Mouse (Mus musculus): ENCODE results near the gene Snx14. TPM values are rescaled to one million over a fixed set of nuclear protein-coding genes. Genes with fewer than 3 reads are reported as not detected.

Gene Snx14
- total RNA-seq, 2 experiments from 2014 or later, result 52.9 to 54.7 TPM

DNA sequence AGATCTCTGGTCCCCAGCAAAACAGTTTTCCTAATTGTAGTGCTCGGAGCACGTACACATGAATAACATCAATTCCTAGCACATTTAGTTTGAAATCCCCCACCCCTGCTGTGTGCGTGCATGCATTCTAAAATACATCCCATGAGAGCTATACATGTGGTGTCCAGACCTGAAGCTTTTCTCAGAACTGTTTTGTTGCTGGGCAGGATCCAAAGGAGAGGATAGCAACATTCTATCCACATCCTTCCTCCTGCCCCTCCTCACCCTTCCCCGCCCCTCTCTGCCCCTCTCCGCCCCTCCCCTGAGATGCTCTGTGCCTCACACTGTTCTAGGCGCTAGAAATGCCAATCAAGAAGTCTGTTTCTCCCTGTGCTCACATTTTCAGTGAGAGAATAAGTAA is 86.0 kb downstream of the Snx14 start:
- intact Hi-C loops (cut with DNase I), result no loop called here
- DNase-seq (ENCODE audit: low spot score in 2 of 2), result no peak

GRCm38 (mm10) chr9:88351163-88351562 is 87.6 kb downstream of the Snx14 start:
- intact Hi-C loops (cut with DNase I), result no loop called here
- DNase-seq (ENCODE audit: low spot score in 2 of 2), result no peak

DNA sequence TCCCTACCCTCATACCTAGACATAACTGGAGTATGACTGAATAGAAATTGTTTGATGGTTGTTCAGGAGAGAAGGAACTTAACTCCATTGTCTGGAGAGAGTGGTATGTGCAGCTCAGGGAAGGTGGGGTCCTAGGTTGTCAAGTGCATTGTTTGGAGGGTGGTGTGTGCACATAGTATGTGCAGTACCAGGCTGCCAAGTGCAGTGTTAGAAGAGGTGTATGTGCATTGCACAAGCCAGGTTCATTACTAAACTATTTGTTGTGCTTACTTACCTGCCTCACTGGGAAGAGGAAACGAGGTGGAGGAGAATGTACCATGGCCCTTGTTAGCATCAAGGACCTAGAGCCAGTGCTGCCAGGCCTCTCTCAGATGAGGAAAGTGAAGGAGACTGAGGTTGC is 88.4 kb downstream of the Snx14 start:
- intact Hi-C loops (cut with DNase I), result no loop called here
- no peak for DNase-seq (ENCODE audit: low spot score in 2 of 2)

- no peak for DNase-seq (ENCODE audit: low spot score in 2 of 2)
- intact Hi-C loops (cut with DNase I), result no loop called here
Measured at GRCm38 (mm10) chr9:88348623-88349022, 90.1 kb downstream of the Snx14 start.

DNA sequence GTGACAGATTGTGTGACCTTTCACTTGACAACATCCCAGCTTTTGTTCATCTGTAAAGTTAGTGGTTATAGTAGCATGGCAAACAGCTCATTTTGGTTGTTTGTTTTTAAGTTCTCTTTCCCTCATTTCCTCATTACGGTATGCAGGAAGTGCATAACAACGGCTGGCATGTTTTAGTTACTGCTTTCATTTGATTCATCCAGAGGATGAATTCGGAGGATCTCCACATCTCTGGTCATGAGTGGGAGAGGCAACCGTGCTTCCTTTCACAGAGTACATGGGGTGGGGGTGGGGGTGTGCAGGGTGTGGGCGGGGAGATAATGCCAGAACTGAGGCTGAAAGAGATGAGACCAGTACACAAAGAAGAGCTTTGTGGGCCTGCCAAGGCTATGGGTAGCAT is 91.9 kb downstream of the Snx14 start:
- intact Hi-C loops (cut with DNase I), result no loop called here
- DNase-seq (ENCODE audit: low spot score in 2 of 2), result no peak

GRCm38 (mm10) chr9:88344424-88344823 is 94.3 kb downstream of the Snx14 start:
- DNase-seq (ENCODE audit: low spot score in 2 of 2), result no peak
- intact Hi-C loops (cut with DNase I), result no loop called here

DNA sequence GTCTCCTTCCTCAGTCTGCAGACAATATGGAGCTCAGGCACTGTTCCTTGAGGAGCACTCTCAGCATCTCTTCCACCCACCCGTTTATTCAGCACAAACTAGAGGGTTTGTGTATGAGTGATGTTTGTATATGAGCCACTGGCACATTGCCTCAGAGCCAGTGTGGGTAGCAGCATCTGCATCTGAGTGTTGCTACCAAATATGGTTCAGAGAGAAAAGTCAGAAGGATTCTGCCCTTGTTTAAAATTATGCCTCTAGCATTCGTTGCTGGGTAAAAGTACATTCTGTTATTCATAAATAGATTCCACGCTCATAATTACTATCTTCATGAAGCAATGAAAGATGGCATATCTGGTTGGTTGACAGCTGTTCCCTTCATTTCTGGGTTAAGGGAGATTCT is 96.1 kb downstream of the Snx14 start:
- peak; percentile 37 to 55 for DNase-seq (ENCODE audit: low spot score in 2 of 2)
- intact Hi-C loops (cut with DNase I), result no loop called here

DNA sequence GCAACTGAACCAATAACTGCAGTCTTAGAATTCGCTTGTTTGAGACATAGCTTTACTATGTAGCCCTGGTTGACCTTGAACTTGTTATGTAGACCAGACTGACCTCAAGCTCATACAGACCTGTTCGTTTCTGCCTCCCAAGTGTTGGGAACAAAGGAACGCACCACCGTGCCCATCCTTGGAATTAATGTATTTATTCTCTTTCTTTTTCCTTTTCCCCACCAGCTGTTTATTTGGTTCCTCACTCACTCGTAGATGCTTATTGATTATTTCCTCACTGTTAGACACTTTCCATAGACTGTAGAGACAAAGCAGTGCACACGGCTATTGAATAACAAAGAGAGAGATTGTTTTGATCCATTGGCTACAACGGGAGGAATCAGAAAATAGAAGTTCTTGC is 96.5 kb downstream of the Snx14 start:
- intact Hi-C loops (cut with DNase I), result no loop called here
- DNase-seq (ENCODE audit: low spot score in 2 of 2), result no peak

DNA sequence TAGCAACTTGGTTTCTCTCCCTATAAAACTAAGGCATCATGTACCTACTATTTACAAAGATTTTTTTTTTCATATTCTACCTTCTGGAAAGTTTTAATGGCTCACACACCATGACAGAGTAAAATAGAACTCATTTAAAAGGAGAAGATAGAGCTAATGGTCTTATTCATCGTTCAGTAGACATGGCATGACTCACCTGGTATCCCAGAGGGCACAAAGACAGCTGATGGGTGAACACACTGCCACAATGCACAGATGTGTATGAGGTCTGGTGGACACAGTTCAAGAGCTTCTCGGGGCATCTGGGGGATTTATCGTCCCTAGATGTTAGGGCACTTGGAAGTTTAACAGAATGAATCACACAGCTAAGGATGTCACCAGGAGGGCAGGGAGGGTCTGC is 97.9 kb downstream of the Snx14 start:
- intact Hi-C loops (cut with DNase I), result no loop called here
- no peak for DNase-seq (ENCODE audit: low spot score in 2 of 2)

DNA sequence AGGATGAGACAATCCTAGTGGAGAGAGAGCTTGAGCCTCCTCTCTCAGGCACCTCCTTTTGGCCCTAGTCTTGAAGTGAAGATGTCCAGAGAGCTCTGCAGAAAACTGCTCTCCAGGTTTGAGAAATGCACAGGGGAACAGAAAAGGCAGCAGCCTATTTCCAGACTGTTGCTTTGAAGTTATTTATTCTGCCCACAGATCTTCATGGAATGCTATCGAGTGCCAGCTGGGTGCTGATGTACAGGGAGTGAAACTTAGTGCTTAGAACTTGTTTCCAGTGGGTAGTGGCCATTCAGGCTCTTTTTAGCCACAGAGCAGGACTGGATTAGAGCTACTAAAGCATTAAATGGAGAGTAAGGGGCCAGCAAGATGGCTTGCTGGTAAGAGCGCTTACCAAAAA is 102.9 kb downstream of the Snx14 start:
- intact Hi-C loops (cut with DNase I), result no loop called here

GRCm38 (mm10) chr9:88332447-88332846 is 106.3 kb downstream of the Snx14 start:
- no peak for DNase-seq (ENCODE audit: low spot score in 2 of 2)
- intact Hi-C loops (cut with DNase I), result no loop called here

More for the DNA sequence above, 102.9 kb downstream of the Snx14 start:
- DNase-seq (ENCODE audit: low spot score in 2 of 2), result no peak

DNA sequence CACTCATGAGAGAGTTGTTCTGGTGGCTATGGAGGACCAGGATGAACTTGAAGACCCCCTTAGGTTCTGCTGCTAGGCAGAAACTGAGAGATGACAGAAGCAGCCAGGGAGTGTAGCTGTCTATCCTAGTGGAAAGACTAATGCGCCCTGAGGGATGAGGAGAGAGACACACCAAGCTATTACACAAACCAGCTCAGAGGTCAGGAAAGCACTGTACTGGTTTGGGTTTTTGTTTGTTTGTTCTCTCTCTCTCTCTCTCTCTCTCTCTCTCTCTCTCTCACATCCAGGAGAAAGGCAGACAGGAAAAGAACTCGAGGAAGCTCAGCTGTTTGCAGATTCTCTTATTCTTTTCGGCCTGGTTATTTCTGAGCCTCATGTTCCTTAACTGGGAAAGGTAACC is 108.4 kb downstream of the Snx14 start:
- DNase-seq (ENCODE audit: low spot score in 2 of 2), result no peak
- intact Hi-C loops (cut with DNase I), result no loop called here

DNA sequence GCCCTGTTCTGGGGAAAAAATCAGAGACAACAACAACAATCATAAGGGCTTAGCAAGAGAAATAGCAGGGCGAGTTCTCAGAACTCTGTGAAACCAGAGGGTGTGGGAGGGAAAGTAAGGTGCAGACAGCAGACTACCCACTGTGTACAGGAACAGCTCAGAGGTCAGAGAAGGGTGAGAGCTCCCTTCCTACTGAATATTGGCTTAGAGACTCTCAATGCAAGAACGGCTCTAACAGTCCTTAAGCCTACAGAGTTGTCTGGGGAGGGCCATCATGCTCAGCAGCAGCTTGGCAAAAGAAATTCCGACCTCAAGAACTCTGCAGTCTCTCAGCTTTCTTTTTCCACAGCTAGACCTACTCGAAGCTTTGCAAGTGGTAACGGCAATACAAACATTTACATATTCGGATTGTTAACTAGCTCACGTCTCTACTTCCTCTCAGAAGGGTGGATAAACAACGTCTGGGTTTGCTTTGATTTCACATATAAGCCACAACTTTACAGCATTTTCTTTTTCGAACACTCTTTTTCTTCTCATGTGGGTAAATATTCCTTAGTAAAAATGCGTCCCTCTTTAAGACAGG is 109.5 kb downstream of the Snx14 start:
- intact Hi-C loops (cut with DNase I), result loop anchor here (5.0 kb wide), 1 partner anchor 33 kb away; no protein-coding TSS in a partner anchor
- DNase-seq (ENCODE audit: low spot score in 2 of 2), result no peak

- DNase-seq (ENCODE audit: low spot score in 2 of 2), result no peak
- intact Hi-C loops (cut with DNase I), result loop anchor here (5.0 kb wide), 1 partner anchor 34 kb away; no protein-coding TSS in a partner anchor
Measured at GRCm38 (mm10) chr9:88328666-88329065, 110.1 kb downstream of the Snx14 start.

DNA sequence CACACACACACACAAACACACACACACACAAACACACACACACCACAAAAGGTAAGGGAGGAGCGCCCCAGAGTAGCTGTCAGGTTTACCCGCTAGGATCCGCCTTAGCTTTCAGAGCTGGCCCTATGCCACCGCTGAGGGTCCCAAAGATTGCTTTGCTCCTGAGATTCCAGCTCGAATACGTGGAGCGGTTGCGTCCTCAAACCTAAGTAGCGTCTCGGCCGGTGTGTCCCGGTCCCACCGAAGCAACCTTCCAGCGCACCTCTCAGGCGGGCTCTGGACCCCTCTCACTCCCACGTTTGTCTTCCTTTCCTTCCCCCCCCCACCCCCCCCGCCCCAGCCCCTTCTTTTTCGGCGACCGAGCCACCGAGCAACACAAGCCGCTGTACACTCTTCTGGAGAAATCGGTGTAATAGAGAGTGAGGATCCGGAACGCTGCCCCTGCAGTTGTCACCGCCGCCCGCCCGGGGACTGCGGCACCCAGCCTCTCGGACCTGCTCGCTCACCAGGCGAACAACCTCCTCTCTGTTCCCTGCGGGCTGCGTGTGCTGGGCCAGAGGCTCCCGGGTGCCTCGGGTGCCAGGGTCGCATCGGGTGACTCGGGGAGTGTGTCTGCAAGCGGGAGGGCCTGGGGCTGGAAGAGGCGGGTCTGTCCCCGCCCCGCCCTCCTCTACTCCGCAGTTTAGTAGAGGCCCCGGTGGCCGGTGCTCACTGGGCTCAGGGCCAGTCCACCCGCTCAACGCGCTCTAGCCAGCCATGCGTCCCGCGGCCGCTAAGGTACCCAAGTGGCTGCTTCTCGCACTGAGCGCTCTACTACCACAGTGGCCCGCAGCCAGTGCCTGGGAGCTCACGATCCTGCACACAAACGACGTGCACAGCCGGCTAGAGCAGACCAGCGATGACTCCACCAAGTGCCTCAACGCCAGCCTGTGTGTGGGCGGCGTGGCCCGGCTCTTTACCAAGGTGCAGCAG is 111.5 kb downstream of the Snx14 start, which contains the start of gene Nt5e:
Gene Nt5e (plus strand): TSS at position 268 of the 972 bp plus-strand sequence.
- intact Hi-C loops (cut with DNase I), result loop anchor here (5.0 kb wide), 1 partner anchor 35 kb away; no protein-coding TSS in a partner anchor

More for the DNA sequence above, 111.5 kb downstream of the Snx14 start, which contains the start of gene Nt5e:
- peak; percentile 57 to 77 for DNase-seq (ENCODE audit: low spot score in 2 of 2)

Other genes starting within 250 kb of the Snx14 start
- gene Nt5e, start 111.8 kb downstream of the Snx14 start, total RNA-seq (2021), result 1 to 10 TPM; 2.7 to 4.6 TPM
- 1 to 10 TPM; 1.3 to 2.9 TPM for gene Gm20537, start 17.7 kb upstream of the Snx14 start, total RNA-seq (2021)
- 10 to 100 TPM; 67.6 to 68.3 TPM for gene Syncrip, start 43.6 kb upstream of the Snx14 start, total RNA-seq (2021)
- 10 to 100 TPM; 20.9 to 25.7 TPM for gene Zfp949, start 109.1 kb upstream of the Snx14 start, total RNA-seq (2021)
- 1 to 10 TPM in 1 of 2 experiments, under 1 TPM in 1; 0.92 to 1.0 TPM for gene Trim43a, start 141.9 kb upstream of the Snx14 start, total RNA-seq (2021)

Measured in left cerebral cortex, postnatal 25 days (tissue).